Mouse (Mus musculus) kidney, embryonic 14.5 days (tissue): Measurements from ENCODE around the gene Tenm4. TPM values are rescaled to one million over a fixed set of nuclear protein-coding genes. Genes with fewer than 3 reads are reported as not detected.
A peak's percentile ranks its signal among the peaks of the same experiment; 100 is the strongest.

Experiments used
- ATAC-seq: fragments of 200-750 bp; cut with Nextera tagmentation; 2 replicates; pipeline ENCODE4 v1.8.0; 2017; ENCODE audit warnings: moderate number of reproducible peaks, mild to moderate bottlenecking, moderate TSS enrichment, moderate library complexity; ENCODE audit not compliant: low FRiP score, low TSS enrichment
- H3K27ac ChIP-seq: fragments of 300-500 bp; sonication (generic); 2 replicates; pipeline ENCODE4 v1.5.1; 2014; ENCODE audit warnings: low read depth, mild to moderate bottlenecking, low read length, moderate library complexity, mixed read lengths
- H3K27me3 ChIP-seq: fragments of 300-500 bp; sonication (generic); 2 replicates; pipeline ENCODE4 v1.6.1; 2014; ENCODE audit warnings: mild to moderate bottlenecking, low read length; ENCODE audit not compliant: control insufficient read depth, insufficient read depth
- H3K36me3 ChIP-seq: fragments of 300-500 bp; sonication (generic); 2 replicates; pipeline ENCODE4 v1.6.1; 2014; ENCODE audit warnings: low read length, mixed read lengths; ENCODE audit not compliant: control insufficient read depth, insufficient read depth
- H3K4me1 ChIP-seq: fragments of 300-500 bp; sonication (generic); 2 replicates; pipeline ENCODE4 v1.6.1; 2014; ENCODE audit warnings: low read length, mixed read lengths; ENCODE audit not compliant: control insufficient read depth, insufficient read depth
- H3K4me2 ChIP-seq: fragments of 300-500 bp; sonication (generic); replicated peaks from 2 replicates; pipeline ENCODE4 v1.6.1; 2014; ENCODE audit warnings: low read depth, mild to moderate bottlenecking, low read length
- H3K4me3 ChIP-seq: fragments of 300-500 bp; sonication (generic); 2 replicates; pipeline ENCODE4 v1.5.1; 2014; ENCODE audit warnings: mild to moderate bottlenecking, low read length
- H3K9ac ChIP-seq: fragments of 300-500 bp; sonication (generic); 2 replicates; pipeline ENCODE4 v1.6.1; 2014; ENCODE audit warnings: low read depth, mild to moderate bottlenecking, low read length, moderate library complexity
- H3K9me3 ChIP-seq: fragments of 300-500 bp; sonication (generic); 2 replicates; pipeline ENCODE4 v1.6.1; 2016; ENCODE audit warnings: low read length; ENCODE audit not compliant: control insufficient read depth
- WGBS: fragments of 180-500 bp; shearing (Covaris S2); extraction: QIAGEN DNeasy Blood & Tissue Kit; methylation state at CpG from one replicate; pipeline ENCODE4 v1.1.7; 2014; 5-methylcytosine and 5-hydroxymethylcytosine counted together
- polyA plus RNA-seq: library from polyadenylated mRNA; unstranded; fragments of >200 nt; fragmentation: Nextera tagmentation; extraction: Ambion mirVana; gene quantifications from 2 replicates; pipeline ENCODE4 v1.2.1, GENCODE M21; 2014

The Tenm4 gene
- polyA plus RNA-seq, 1 experiment from 2014 or later: 51.0 TPM

DNA sequence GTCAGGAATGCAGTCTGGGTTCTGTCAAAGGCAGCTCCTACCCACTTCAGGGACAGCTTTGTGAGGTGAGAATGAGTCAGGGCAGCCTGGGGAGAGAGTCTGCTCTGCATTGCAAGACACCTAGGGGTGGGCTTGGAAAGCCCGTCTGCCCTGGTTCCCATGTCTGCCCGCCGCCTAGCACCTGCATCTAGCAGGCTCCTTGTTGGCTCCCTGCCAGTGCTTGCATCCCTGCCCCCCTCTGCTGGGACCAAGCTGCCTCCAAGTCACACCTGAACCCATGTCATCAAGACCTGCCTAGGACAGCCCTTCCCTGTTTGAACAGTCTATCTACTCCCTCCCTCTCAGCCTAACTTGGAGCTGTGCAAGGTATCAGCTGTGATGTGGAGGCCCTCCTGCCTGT lies 489.9 kb downstream of the Tenm4 start:
- Histone ChIP-seq H3K4me1 (peaks cover 29% of the 10 kb centered on the region), H3K4me2 (no peak overlapping the region), H3K9me3 (no peaks in the 10 kb centered on the region), H3K27ac (no peak overlapping the region; the same call in 1 of the 2 replicates), H3K9ac (no peak overlapping the region), H3K27me3 (no peaks in the 10 kb centered on the region), H3K4me3 (no peak overlapping the region), H3K36me3 (no peaks in the 10 kb centered on the region)
- peak; percentile 26; the same call in 1 of the 2 replicates for ATAC-seq
- WGBS: 72% methylated on average over 3 of the region's 3 CpGs

DNA sequence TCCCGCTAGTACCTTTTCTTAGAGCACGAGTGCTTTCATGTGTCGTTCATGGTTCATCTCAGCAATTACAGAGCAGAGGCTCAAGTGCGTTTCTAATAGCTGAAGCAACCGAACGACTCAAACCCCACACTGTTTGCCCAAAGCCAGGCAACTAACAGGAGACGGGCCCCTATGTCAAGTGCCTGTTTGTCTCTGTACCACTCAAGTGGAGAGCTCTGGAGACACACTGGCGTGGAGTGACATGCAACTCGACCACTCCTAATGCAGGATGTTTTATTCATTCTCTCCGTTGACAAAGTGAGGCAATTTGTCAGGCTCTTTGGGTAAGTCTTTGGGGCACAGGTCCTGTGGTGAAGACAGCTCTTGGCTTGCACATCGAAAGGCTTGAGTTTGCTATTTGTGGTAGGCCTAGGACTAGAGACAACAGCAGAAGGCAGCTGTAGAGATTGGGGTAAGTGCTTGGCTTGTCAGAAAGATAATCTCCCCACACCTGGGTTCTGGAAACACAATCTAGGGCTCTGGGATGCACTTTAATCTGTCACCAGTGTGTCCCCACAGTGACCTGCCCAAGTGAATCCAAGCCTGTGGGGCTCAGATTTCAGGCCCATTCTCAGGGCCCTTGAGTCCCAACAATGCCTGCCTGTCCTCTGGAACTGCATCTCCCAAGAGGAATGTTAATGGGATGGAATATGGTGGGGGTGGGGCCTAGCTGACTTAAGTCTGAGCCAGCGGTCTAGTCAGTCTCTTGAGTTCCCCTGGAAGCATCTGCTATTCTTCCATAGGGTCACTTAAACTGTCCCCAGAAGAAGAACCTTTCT lies 490.5 kb downstream of the Tenm4 start:
- Histone ChIP-seq H3K27ac (no peak overlapping the region; the same call in 1 of the 2 replicates), H3K9me3 (no peaks in the 10 kb centered on the region), H3K4me1 (peaks cover 31% of the 10 kb centered on the region), H3K9ac (no peak overlapping the region), H3K27me3 (no peaks in the 10 kb centered on the region), H3K36me3 (no peaks in the 10 kb centered on the region), H3K4me3 (no peak overlapping the region), H3K4me2 (no peak overlapping the region)
- peak; percentile 71 for ATAC-seq
- 47% methylated on average over 12 of the region's 12 CpGs for WGBS

DNA sequence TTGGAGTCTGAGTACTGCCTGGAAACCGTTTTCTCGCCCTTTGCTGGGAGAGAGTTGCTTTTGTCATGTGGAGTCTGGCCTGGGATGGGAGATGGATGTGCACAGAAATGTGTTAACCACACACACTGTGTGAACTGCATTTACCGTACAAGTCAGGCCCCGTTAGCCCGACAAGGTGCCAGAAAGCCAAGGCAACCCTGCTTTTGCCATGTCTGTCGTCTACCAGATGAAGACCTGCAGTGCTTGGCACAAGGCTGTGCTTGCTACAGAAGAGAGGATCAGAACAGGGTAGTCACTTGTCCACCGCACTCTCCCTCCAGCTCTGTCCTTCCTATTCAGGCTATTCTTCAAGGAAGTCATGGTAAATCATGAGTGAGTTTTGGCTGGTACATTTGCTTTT lies 492.3 kb downstream of the Tenm4 start:
- Histone ChIP-seq H3K4me3 (no peak overlapping the region), H3K9me3 (no peaks in the 10 kb centered on the region), H3K36me3 (no peaks in the 10 kb centered on the region), H3K4me1 (peaks cover 37% of the 10 kb centered on the region; the same call in 1 of the 2 replicates), H3K27me3 (no peaks in the 10 kb centered on the region), H3K27ac (no peak overlapping the region), H3K4me2 (no peak overlapping the region), H3K9ac (no peak overlapping the region)
- 82% methylated on average over 7 of the region's 7 CpGs for WGBS
- no peak for ATAC-seq

DNA sequence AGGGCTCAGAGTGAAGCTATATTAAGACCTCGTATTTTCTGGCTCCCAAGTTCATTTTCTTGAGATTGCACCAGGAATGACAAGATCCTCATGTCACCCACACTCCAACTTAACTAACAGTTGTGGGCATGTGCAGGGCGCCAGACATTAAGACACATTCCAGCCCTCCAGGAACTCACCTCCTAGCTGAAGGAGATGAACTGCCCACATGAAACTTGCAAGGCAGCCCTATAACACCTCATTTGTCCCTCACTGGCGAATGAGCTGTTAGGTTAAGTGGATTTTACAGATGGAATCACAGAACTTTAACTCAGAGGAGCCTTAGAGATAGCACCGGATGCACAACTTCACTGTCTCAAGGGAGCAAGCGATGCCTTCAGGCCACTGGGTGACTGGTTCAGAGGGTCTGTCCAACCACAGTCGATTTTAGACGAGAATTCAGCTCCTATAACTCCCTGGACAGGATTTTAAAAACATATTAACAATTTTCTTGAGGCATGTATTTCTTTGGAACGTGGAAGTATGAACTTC lies 495.4 kb downstream of the Tenm4 start:
- Histone ChIP-seq H3K4me1 (peaks cover 44% of the 10 kb centered on the region), H3K27ac (no peak overlapping the region), H3K27me3 (no peaks in the 10 kb centered on the region), H3K4me2 (no peak overlapping the region), H3K36me3 (no peaks in the 10 kb centered on the region), H3K4me3 (no peak overlapping the region), H3K9me3 (no peaks in the 10 kb centered on the region), H3K9ac (no peak overlapping the region)
- 76% methylated on average over 8 of the region's 8 CpGs for WGBS
- no peak for ATAC-seq

DNA sequence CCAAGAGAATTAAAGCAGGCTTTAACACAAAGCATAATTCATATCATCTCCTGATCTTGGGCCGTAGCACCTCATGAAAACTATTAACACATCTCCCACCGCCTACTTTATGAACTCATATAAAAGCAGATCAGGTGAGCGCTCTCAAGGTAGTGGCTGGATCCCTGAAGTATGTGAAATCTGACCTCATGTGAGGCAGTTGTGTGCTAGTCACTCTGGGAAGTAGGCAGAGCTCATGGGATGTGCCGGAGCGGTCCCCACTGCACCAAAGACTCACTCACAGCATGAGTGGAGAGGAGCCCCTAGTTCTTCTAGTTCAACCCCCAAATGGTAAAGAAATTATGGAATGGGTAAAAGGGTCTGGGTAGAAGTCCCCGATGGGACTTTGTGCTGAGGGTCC lies 496.6 kb downstream of the Tenm4 start:
- no peak for ATAC-seq
- H3K4me3 ChIP-seq: no peak overlapping the region
- WGBS: 64% methylated on average over 6 of the region's 6 CpGs
- H3K27me3 ChIP-seq: no peaks in the 10 kb centered on the region
- H3K9ac ChIP-seq: no peak overlapping the region
- no peaks in the 10 kb centered on the region for H3K36me3 ChIP-seq
- H3K27ac ChIP-seq: no peak overlapping the region
- H3K4me1 ChIP-seq: peaks cover 45% of the 10 kb centered on the region
- H3K4me2 ChIP-seq: no peak overlapping the region
- H3K9me3 ChIP-seq: no peaks in the 10 kb centered on the region

DNA sequence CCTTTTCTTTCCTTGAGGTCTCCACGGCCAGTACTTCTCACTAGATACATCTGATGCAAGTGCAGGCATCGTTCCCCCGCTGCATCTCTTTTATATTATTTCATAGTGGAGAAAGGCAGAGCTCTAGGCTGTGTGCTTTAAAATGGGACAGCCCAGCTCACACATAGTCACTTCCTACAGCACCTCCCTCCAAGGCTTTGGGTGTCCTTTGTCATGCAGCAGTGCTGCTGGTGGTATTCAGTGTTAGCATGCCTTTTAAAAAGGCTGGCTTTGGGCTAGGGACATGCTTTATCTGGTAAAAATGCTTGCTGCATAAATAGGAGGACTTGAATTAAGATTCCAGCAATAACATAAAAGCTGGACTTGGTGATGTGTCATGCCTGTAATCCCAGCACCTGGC lies 499.0 kb downstream of the Tenm4 start:
- ATAC-seq: no peak
- peaks cover 48% of the 10 kb centered on the region for H3K4me1 ChIP-seq
- H3K4me3 ChIP-seq: no peak overlapping the region
- WGBS: 85% methylated on average over 3 of the region's 3 CpGs
- no peaks in the 10 kb centered on the region for H3K27me3 ChIP-seq
- no peak overlapping the region for H3K9ac ChIP-seq
- no peak overlapping the region for H3K27ac ChIP-seq
- no peaks in the 10 kb centered on the region for H3K9me3 ChIP-seq
- no peak overlapping the region for H3K4me2 ChIP-seq
- H3K36me3 ChIP-seq: no peaks in the 10 kb centered on the region

DNA sequence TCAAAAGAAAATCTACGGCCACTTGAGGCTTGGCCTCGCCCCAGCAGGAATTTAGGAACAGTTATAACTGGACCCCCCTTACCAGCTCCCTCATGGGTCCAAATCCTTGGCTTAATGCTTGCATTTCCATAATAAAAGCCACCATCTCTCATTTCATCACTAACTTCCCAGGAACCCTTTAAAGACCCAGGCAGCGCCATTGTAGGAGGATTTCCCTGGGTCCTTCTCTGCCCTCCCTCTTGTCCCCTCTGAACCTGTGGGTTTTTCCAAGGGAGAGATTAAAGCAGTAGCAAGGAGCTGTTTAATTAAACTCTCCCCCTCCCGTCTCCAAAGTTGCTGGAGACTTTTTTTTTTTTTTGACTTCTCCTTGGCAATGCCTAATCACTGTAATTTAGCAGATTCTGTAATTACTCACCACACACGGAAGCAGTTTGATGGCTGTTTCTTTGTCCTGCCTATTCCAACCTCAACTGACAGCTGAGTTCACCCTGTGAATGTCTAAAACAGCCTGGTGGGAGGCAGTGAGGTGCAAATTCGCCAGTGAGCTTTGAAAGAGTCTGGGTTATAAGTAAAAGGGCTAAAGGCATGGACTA lies 501.4 kb downstream of the Tenm4 start:
- no peak overlapping the region for H3K9ac ChIP-seq
- ATAC-seq: peak; percentile 47; the same call in 1 of the 2 replicates
- H3K27ac ChIP-seq: peak overlapping the region; percentile 12; the same call in 1 of the 2 replicates
- H3K27me3 ChIP-seq: no peaks in the 10 kb centered on the region
- 13% methylated on average over 6 of the region's 6 CpGs for WGBS
- H3K4me3 ChIP-seq: no peak overlapping the region
- H3K4me2 ChIP-seq: no peak overlapping the region
- peaks cover 39% of the 10 kb centered on the region for H3K4me1 ChIP-seq
- no peaks in the 10 kb centered on the region for H3K36me3 ChIP-seq
- no peaks in the 10 kb centered on the region for H3K9me3 ChIP-seq

DNA sequence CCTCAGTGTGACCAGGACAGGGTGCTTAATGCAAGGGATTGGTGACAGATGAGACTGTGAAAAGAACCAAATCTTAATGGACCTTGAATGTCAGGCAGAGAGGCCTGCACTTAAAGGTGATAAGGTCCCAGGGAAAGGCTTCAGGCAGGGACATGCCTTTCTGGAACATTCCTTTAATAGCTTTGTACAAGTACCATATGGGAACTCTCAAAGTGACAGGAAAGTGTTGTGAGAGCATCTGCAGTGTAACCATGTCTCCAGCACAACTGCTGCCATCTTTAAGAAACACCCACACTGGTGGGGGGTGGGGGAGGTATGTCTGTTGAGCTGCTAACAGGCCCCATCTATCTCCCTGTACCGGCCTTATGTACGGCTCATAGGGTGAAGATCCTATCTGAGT lies 506.0 kb downstream of the Tenm4 start:
- Histone ChIP-seq H3K27me3 (no peaks in the 10 kb centered on the region), H3K9ac (no peak overlapping the region), H3K4me3 (no peak overlapping the region), H3K27ac (no peak overlapping the region), H3K9me3 (no peaks in the 10 kb centered on the region), H3K36me3 (no peaks in the 10 kb centered on the region), H3K4me1 (peaks cover 22% of the 10 kb centered on the region), H3K4me2 (no peak overlapping the region)
- WGBS: 38% methylated on average over 2 of the region's 2 CpGs
- ATAC-seq: peak; percentile 33; the same call in 1 of the 2 replicates

DNA sequence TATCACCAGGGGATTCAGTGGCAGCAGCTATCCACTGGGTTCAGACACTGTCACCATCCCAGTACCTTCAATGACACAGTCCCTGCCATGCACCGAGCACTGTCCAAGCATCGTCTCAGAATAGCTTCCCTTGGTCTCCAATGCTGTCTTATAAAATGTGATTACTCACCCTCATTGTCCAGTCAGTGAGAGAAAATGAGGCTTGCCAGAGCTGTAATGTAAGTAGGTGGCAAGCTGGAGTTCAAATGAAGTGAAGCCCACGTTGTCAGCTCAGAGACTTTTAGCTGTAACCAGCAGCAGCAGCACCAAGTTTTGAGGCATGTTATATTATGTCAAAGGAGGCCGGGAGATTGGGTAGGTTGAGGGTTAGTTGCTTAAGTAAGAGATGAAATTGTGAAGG lies 507.2 kb downstream of the Tenm4 start:
- Histone ChIP-seq H3K9me3 (no peaks in the 10 kb centered on the region), H3K27ac (no peak overlapping the region), H3K27me3 (no peaks in the 10 kb centered on the region), H3K4me1 (peaks cover 13% of the 10 kb centered on the region; the same call in 1 of the 2 replicates), H3K9ac (no peak overlapping the region), H3K4me3 (no peak overlapping the region), H3K4me2 (no peak overlapping the region), H3K36me3 (no peaks in the 10 kb centered on the region)
- WGBS: 87% methylated on average over 4 of the region's 4 CpGs
- ATAC-seq: no peak
